Mouse (Mus musculus): ENCODE measurements around the gene Ccdc102a. TPM values are rescaled to one million over a fixed set of nuclear protein-coding genes. Genes with fewer than 3 reads are reported as not detected.

The Ccdc102a gene
- total and polyA plus RNA-seq, 3 experiments, result 2.5 to 5.8 (median 2.8) TPM

- no peak for DNase-seq (ENCODE audit: extremely low read depth)
- peaks cover 12 to 23% of the 10 kb centered on the region in 2 experiments for H3K4me1 ChIP-seq (ENCODE audit: control insufficient read depth in 1 of 2, insufficient read depth in 2 of 2)
- no peak overlapping the region for H3K9ac ChIP-seq (ENCODE audit: insufficient read depth, low read depth)
- dilution Hi-C loops (cut with MboI; ENCODE audit: extremely low pct_ligation_motif_present, extremely low pct_unique_long_range_greater_than_20kb, low sequenced_read_pairs), result no loop called here
- no peak overlapping the region for H3K4me3 ChIP-seq (replicated peaks in 1 of 3; ENCODE audit: low read depth in 2 of 3, low read length in 2 of 3, poor library complexity in 1 of 3)
- H3K27ac ChIP-seq (ENCODE audit: insufficient read depth, low read depth), result no peak overlapping the region
- in situ Hi-C loops (cut with MboI; ENCODE audit: low pct_ligation_motif_present, low pct_unique_long_range_greater_than_20kb, low sequenced_read_pairs), result no loop called here
- H3K27me3 ChIP-seq (replicated peaks), result no peaks in the 10 kb centered on the region
- TF ChIP-seq GABPA (IDR thresholded peaks at IDR 0.05; ENCODE audit: insufficient replicate concordance, low read depth, low read length) (no peak), MAX (IDR thresholded peaks at IDR 0.05; ENCODE audit: low read length) (no peak), MAFK (IDR thresholded peaks at IDR 0.05; ENCODE audit: insufficient replicate concordance, low read length) (no peak), E2F4 (IDR thresholded peaks at IDR 0.05; ENCODE audit: insufficient replicate concordance, low read depth, low read length) (no peak), EP300 (IDR thresholded peaks at IDR 0.05; ENCODE audit: low read length) (no peak), USF2 (conservative IDR thresholded peaks at IDR 0.05; ENCODE audit: low read depth, low read length) (no peak), JUND (conservative IDR thresholded peaks at IDR 0.05; ENCODE audit: low read depth, low read length) (no peak), MXI1 (IDR thresholded peaks at IDR 0.05; ENCODE audit: low read depth, low read length) (no peak), TBP (conservative IDR thresholded peaks at IDR 0.05; ENCODE audit: low read depth, low read length) (no peak), TCF12 (IDR thresholded peaks at IDR 0.05; ENCODE audit: low read depth, low read length) (no peak), MYC (IDR thresholded peaks at IDR 0.05; ENCODE audit: low read depth, low read length) (no peak), SMC3 (IDR thresholded peaks at IDR 0.05; ENCODE audit: low read depth, low read length) (no peak), CTCF (conservative IDR thresholded peaks at IDR 0.05 in 1 of 2, IDR thresholded peaks at IDR 0.05 in 1 of 2; ENCODE audit: low read depth in 2 of 2, low read length in 2 of 2) (no peak), JUN (IDR thresholded peaks at IDR 0.05; ENCODE audit: insufficient read depth, low read depth, low read length) (no peak), KAT2A (IDR thresholded peaks at IDR 0.05; ENCODE audit: insufficient replicate concordance, low read length) (no peak), USF1 (IDR thresholded peaks at IDR 0.05; ENCODE audit: low read depth, low read length) (no peak), NRF1 (IDR thresholded peaks at IDR 0.05; ENCODE audit: low read depth, low read length) (no peak), NELFE (IDR thresholded peaks at IDR 0.05; ENCODE audit: low read depth, low read length) (no peak)
- H3K9me3 ChIP-seq (replicated peaks; ENCODE audit: low read length), result no peaks in the 10 kb centered on the region
- H3K4me2 ChIP-seq (ENCODE audit: insufficient read depth, low read depth, poor library complexity, severe bottlenecking), result no peak overlapping the region
- no peaks in the 10 kb centered on the region for H3K79me2 ChIP-seq (replicated peaks; ENCODE audit: control insufficient read depth, extremely low read depth, insufficient read depth, poor library complexity, severe bottlenecking)
- H3K36me3 ChIP-seq (replicated peaks in 1 of 2; ENCODE audit: control insufficient read depth in 1 of 2, insufficient read depth in 1 of 2, low read length in 1 of 2), result peaks cover 0 to 26% of the 10 kb centered on the region in 2 experiments
These were observed 16.0 kb upstream of the Ccdc102a start for GRCm38 (mm10) chr8:94933918-94934317.

- H3K4me2 ChIP-seq (ENCODE audit: insufficient read depth, low read depth, poor library complexity, severe bottlenecking), result no peak overlapping the region
- H3K27me3 ChIP-seq (replicated peaks), result no peaks in the 10 kb centered on the region
- TF ChIP-seq MAZ (IDR thresholded peaks at IDR 0.05; ENCODE audit: low read depth, low read length), result no peak
- no peak for TF ChIP-seq MXI1 (IDR thresholded peaks at IDR 0.05; ENCODE audit: low read depth, low read length)
- TF ChIP-seq NRF1 (IDR thresholded peaks at IDR 0.05; ENCODE audit: low read depth, low read length), result no peak
- TF ChIP-seq CTCF (conservative IDR thresholded peaks at IDR 0.05 in 1 of 2, IDR thresholded peaks at IDR 0.05 in 1 of 2; ENCODE audit: low read depth in 2 of 2, low read length in 2 of 2), result no peak
- no peak for TF ChIP-seq ZMIZ1 (IDR thresholded peaks at IDR 0.05; ENCODE audit: low read depth, low read length)
- TF ChIP-seq CHD1 (IDR thresholded peaks at IDR 0.05; ENCODE audit: low read depth, low read length), result no peak
- TF ChIP-seq MAX (IDR thresholded peaks at IDR 0.05; ENCODE audit: low read length), result no peak
- TF ChIP-seq TBP (conservative IDR thresholded peaks at IDR 0.05; ENCODE audit: low read depth, low read length), result no peak
- no peak for DNase-seq (ENCODE audit: extremely low read depth)
- no peaks in the 10 kb centered on the region for H3K36me3 ChIP-seq (replicated peaks in 1 of 2; ENCODE audit: control insufficient read depth in 1 of 2, insufficient read depth in 1 of 2, low read length in 1 of 2)
- in situ Hi-C loops (cut with MboI; ENCODE audit: low pct_ligation_motif_present, low pct_unique_long_range_greater_than_20kb, low sequenced_read_pairs) (no loop called here), dilution Hi-C loops (cut with MboI; ENCODE audit: extremely low pct_ligation_motif_present, extremely low pct_unique_long_range_greater_than_20kb, low sequenced_read_pairs) (no loop called here)
- H3K4me3 ChIP-seq (replicated peaks in 1 of 3; ENCODE audit: low read depth in 2 of 3, low read length in 2 of 3, poor library complexity in 1 of 3), result no peak overlapping the region
- no peak overlapping the region for H3K9ac ChIP-seq (ENCODE audit: insufficient read depth, low read depth)
- no peaks in the 10 kb centered on the region for H3K79me2 ChIP-seq (replicated peaks; ENCODE audit: control insufficient read depth, extremely low read depth, insufficient read depth, poor library complexity, severe bottlenecking)
- peaks cover 4 to 22% of the 10 kb centered on the region in 2 experiments for H3K4me1 ChIP-seq (ENCODE audit: control insufficient read depth in 1 of 2, insufficient read depth in 2 of 2)
- no peaks in the 10 kb centered on the region for H3K9me3 ChIP-seq (replicated peaks; ENCODE audit: low read length)
- no peak overlapping the region for H3K27ac ChIP-seq (ENCODE audit: insufficient read depth, low read depth)
These were observed 10.3 kb upstream of the Ccdc102a start for GRCm38 (mm10) chr8:94928227-94928626.

Data from CH12.LX (cell line).